Mouse (Mus musculus): ENCODE data around the gene Ubald2. TPM values are rescaled to one million over a fixed set of nuclear protein-coding genes. Genes with fewer than 3 reads are reported as not detected.

Gene Ubald2
- total RNA-seq (2023): 101 TPM

GRCm38 (mm10) chr11:116433356-116434286 lies at the start of gene Ubald2:
Gene Ubald2, plus strand, starts transcription at chr11:116434094.

GRCm38 (mm10) chr11:116412904-116413630 lies 20.8 kb upstream of the Ubald2 start, which contains the start of gene Rnf157:
Gene Rnf157, minus strand, starts transcription at chr11:116413032.

GRCm38 (mm10) chr11:116466141-116466540 lies 32.2 kb downstream of the Ubald2 start, which contains the start of gene Qrich2:
Gene Qrich2, minus strand, starts transcription at chr11:116466241.

Other genes starting within 250 kb of the Ubald2 start
- gene Ten1, start 235.2 kb upstream of the Ubald2 start, total RNA-seq (2023): 37.4 TPM
- gene Acox1, start 235.0 kb upstream of the Ubald2 start, total RNA-seq (2023): 35.3 TPM
- 0.21 TPM for gene Evpl, start 196.0 kb upstream of the Ubald2 start, total RNA-seq (2023)
- gene Srp68, start 159.9 kb upstream of the Ubald2 start, total RNA-seq (2023): 62.3 TPM
- not detected for gene Galr2, start 153.2 kb upstream of the Ubald2 start, total RNA-seq (2023)
- gene Exoc7, start 126.9 kb upstream of the Ubald2 start, total RNA-seq (2023): 53.4 TPM
- not detected for gene Foxj1, start 98.7 kb upstream of the Ubald2 start, total RNA-seq (2023)
- 10.5 TPM for gene Rnf157, start 21.1 kb upstream of the Ubald2 start, total RNA-seq (2023)
- gene Qrich2, start 32.1 kb downstream of the Ubald2 start, total RNA-seq (2023): not detected
- gene Prpsap1, start 60.1 kb downstream of the Ubald2 start, total RNA-seq (2023): 81.2 TPM
- 0.12 TPM for gene Sphk1, start 96.8 kb downstream of the Ubald2 start, total RNA-seq (2023)
- gene Ube2o, start 147.4 kb downstream of the Ubald2 start, total RNA-seq (2023): 22.7 TPM
- gene Aanat, start 152.3 kb downstream of the Ubald2 start, total RNA-seq (2023): not detected
- 15.6 TPM for gene Rhbdf2, start 192.9 kb downstream of the Ubald2 start, total RNA-seq (2023)
- gene Prcd, start 219.4 kb downstream of the Ubald2 start, total RNA-seq (2023): not detected
- not detected for gene Cygb, start 220.2 kb downstream of the Ubald2 start, total RNA-seq (2023)

Measured in CD8-positive naive resting alpha-beta T cell, adult 57 days (primary cell).